Mouse (Mus musculus): ENCODE data around the gene Naglu.
"Not testable (repeated sequence)": the region's sequence is repeated elsewhere in the genome, so short reads cannot be mapped to it uniquely, and the experiment has no call there.

Naglu gene

DNA sequence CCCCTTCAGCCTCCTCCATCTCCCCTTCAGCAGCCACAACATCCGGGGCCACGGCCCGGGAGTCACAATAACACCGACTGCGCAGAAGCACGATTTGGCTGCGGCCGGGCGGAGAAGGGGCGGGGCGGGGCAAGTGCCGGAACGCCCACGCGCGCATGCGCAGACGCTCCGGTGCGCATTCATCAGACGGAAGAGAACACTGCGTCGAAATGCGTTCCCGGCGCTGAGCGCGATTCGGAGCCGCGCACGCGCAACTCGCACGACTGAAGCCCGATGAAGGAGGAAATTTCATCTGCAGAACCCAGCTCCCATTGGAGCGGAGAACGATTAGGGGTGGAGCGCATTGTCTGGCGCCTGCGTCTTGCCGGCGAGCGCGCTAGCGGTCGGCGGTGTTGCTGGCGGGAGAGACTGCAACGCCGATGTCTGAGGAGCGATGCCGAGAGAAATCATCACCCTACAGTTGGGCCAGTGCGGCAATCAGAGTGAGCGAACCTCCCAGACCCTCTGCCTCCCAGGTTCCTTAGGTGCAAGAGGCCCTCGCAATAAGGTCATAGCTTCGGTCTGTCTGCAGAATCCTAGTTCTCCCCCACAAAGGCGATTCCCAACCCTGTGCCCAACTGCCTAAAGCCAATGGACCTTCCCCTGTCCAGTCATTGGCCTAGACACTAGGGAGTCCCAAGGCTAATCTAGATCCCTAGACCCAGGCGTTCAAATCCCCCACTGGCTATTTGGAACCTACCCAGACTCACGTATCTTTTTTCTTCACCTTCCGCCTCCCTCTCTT is 50.1 kb downstream of the Naglu start, which contains the start of the genes Retreg3 and Tubg1:
Gene Retreg3, minus strand, starts transcription at position 133 of the 784 bp plus-strand sequence.
Gene Tubg1, plus strand, starts transcription at position 178 of the 784 bp plus-strand sequence.
- in situ Hi-C loops (cut with MboI; ENCODE audit: low sequenced_read_pairs) = no loop called here

DNA sequence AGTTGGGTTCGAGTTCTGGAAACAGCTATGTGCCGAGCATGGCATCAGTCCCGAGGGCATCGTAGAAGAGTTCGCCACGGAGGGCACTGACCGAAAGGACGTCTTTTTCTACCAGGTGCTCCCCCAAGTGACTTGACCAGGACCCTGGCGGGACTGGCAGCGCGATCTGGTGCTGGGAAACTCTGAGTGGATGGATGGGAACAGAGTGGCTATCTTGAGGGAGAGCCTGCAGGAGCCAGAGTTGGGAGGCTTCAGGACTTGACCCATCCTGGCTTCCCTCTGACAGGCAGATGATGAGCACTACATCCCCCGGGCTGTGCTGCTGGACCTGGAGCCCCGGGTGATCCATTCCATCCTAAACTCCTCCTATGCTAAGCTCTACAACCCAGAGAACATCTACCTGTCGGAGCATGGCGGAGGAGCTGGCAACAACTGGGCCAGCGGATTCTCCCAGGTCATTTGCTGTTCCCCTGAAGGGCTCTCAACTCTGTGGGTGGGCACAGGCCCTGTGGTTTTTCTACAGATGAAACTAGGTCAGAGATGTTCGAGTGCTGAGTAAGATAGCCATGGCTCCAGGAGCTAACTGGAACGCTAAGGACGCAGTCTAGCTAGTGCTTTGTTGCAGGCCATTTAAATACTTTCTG is 50.9 kb downstream of the Naglu start:
- in situ Hi-C loops (cut with MboI; ENCODE audit: low sequenced_read_pairs) = no loop called here

DNA sequence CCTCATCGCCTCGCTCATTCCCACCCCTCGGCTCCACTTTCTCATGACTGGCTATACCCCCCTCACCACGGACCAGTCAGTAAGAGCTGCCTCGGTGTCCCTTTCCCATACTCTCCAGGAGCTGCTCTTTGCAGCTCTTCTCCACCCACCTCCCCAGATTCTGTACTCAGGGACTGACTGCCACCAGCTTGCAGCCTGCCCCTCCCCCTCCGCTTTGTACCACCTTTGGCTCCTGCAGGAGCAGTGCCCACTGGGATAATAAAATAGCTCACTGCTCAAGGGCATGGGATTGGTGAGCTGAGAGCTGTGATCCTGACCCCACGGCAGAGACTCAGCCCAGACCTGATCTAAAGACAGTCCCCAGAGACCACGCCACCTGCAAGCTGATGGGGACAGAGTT is 54.7 kb downstream of the Naglu start:
- in situ Hi-C loops (cut with MboI; ENCODE audit: low sequenced_read_pairs) = not testable (repeated sequence)

DNA sequence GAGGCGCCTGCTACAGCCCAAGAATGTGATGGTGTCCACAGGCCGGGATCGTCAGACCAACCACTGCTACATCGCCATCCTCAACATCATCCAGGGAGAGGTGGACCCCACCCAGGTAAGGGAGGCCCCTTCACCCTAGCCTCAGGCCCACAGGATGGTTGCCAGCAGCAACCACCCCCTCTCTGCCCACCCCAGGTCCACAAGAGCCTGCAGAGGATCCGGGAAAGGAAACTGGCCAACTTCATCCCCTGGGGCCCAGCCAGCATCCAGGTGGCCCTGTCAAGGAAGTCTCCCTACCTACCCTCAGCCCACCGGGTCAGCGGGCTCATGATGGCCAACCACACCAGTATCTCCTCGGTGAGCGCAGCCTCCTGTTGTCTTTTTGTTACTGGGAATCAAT is 55.2 kb downstream of the Naglu start:
- in situ Hi-C loops (cut with MboI; ENCODE audit: low sequenced_read_pairs) = not testable (repeated sequence)

DNA sequence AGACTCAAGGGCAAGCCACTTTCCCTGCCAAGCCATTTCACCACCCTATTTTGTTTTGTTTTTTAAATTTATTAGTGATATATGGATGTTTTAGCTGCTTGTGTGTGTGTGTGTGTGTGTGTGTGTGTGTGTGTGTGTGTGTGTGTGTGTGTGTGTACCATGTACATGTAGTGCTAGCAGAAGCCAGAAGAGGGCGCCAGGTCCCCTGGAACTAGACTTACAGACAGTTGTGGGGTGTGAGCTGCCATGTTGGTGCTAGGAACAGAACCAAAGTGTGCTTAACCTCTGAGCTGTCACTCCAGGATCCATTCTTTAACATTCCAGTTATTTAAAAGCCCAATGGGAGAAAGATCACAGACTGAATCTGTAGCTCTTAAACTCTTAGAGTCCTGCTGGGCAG is 57.3 kb downstream of the Naglu start:
- in situ Hi-C loops (cut with MboI; ENCODE audit: low sequenced_read_pairs) = no loop called here

All from CH12F3 (cell line).